Mouse (Mus musculus): Measurements from ENCODE around the gene Adam33.
"Not testable (repeated sequence)": the region's sequence is repeated elsewhere in the genome, so short reads cannot be mapped to it uniquely, and the experiment has no call there.

Gene Adam33

GRCm38 (mm10) chr2:131058672-131059071 is 4.9 kb downstream of the Adam33 start:
- peak in 1 of 2 experiments; percentile 28 for DNase-seq (ENCODE audit: low spot score in 2 of 2)

- no peak for DNase-seq (ENCODE audit: low spot score in 2 of 2)
Observed at GRCm38 (mm10) chr2:131056191-131056590, 7.4 kb downstream of the Adam33 start.

- no peak for DNase-seq (ENCODE audit: low spot score in 2 of 2)
Observed at GRCm38 (mm10) chr2:131055631-131056030, 8.0 kb downstream of the Adam33 start.

- DNase-seq (ENCODE audit: low spot score in 2 of 2), result no peak
Observed at GRCm38 (mm10) chr2:131054646-131055264, 8.9 kb downstream of the Adam33 start.

- DNase-seq (ENCODE audit: low spot score in 2 of 2), result no peak
Observed at GRCm38 (mm10) chr2:131053851-131054645, 9.6 kb downstream of the Adam33 start.

- no peak for DNase-seq (ENCODE audit: low spot score in 2 of 2)
Observed at GRCm38 (mm10) chr2:131052862-131053418, 10.7 kb downstream of the Adam33 start.

- no peak for DNase-seq (ENCODE audit: low spot score in 2 of 2)
Observed at GRCm38 (mm10) chr2:131052043-131052442, 11.6 kb downstream of the Adam33 start.

GRCm38 (mm10) chr2:131046025-131046424 is 17.6 kb downstream of the Adam33 start:
- no peak for DNase-seq (ENCODE audit: low spot score in 2 of 2)

GRCm38 (mm10) chr2:131044989-131045720 is 18.5 kb downstream of the Adam33 start:
- DNase-seq (ENCODE audit: low spot score in 2 of 2), result no peak

GRCm38 (mm10) chr2:131044354-131044852 is 19.2 kb downstream of the Adam33 start:
- no peak for DNase-seq (ENCODE audit: low spot score in 2 of 2)

- no peak for DNase-seq (ENCODE audit: low spot score in 2 of 2)
Observed at GRCm38 (mm10) chr2:131042988-131043387, 20.6 kb downstream of the Adam33 start, which contains the start of gene Gfra4. Gfra4 (minus strand) TSS chr2:131043088.

GRCm38 (mm10) chr2:131040854-131041825 is 22.5 kb downstream of the Adam33 start:
- DNase-seq (ENCODE audit: low spot score in 2 of 2), result peak; percentile 77 to 84

GRCm38 (mm10) chr2:131038675-131039074 is 24.9 kb downstream of the Adam33 start:
- DNase-seq (ENCODE audit: low spot score in 2 of 2), result no peak

- no peak for DNase-seq (ENCODE audit: low spot score in 2 of 2)
Observed at GRCm38 (mm10) chr2:131038197-131038596, 25.4 kb downstream of the Adam33 start.

GRCm38 (mm10) chr2:131037226-131037990 is 26.2 kb downstream of the Adam33 start:
- DNase-seq (ENCODE audit: low spot score in 2 of 2), result peak in 1 of 2 experiments; percentile 46

- DNase-seq (ENCODE audit: low spot score in 2 of 2), result no peak
Observed at GRCm38 (mm10) chr2:131036757-131037156, 26.9 kb downstream of the Adam33 start.

- DNase-seq (ENCODE audit: low spot score in 2 of 2), result no peak
Observed at GRCm38 (mm10) chr2:131036343-131036742, 27.3 kb downstream of the Adam33 start.

GRCm38 (mm10) chr2:131031406-131031805 is 32.2 kb downstream of the Adam33 start:
- DNase-seq (ENCODE audit: low spot score in 2 of 2), result not testable (repeated sequence)

GRCm38 (mm10) chr2:131030998-131031397 is 32.6 kb downstream of the Adam33 start:
- DNase-seq (ENCODE audit: low spot score in 2 of 2), result no peak

GRCm38 (mm10) chr2:131030561-131030960 is 33.1 kb downstream of the Adam33 start:
- DNase-seq (ENCODE audit: low spot score in 2 of 2), result no peak

Data from right cerebral cortex, postnatal 36 days (tissue).